Comparison of ENCODE assay signal across 8 mouse cellular contexts in genomic region chr15:102280623-102281022, GRCm38 (mm10). TPM values are rescaled to one million over a fixed set of nuclear protein-coding genes. Genes with fewer than 3 reads are reported as not detected.
DNase-seq lines count a peak whose midpoint lies in the region; ATAC-seq and TF ChIP-seq lines count a peak whose summit lies in the region.

No protein-coding gene starts in this region.

- H3K27me3 ChIP-seq in forebrain, embryonic 12.5 days: no peaks in the 10 kb centered on the region
- no peaks in the 10 kb centered on the region for H3K27me3 ChIP-seq in forebrain, embryonic 16.5 days (replicated peaks; ENCODE audit: control insufficient read depth, insufficient read depth, low read length)
- no peaks in the 10 kb centered on the region for H3K27me3 ChIP-seq in midbrain, embryonic 10.5 days (ENCODE audit: low read depth, poor library complexity, severe bottlenecking)
- H3K27me3 ChIP-seq in midbrain, embryonic 11.5 days (ENCODE audit: control insufficient read depth, insufficient read depth, low read length): no peaks in the 10 kb centered on the region
- no peaks in the 10 kb centered on the region for H3K27me3 ChIP-seq in limb, embryonic 15.5 days
- no peaks in the 10 kb centered on the region for H3K27me3 ChIP-seq in stomach, postnatal 0 days (ENCODE audit: control insufficient read depth, insufficient read depth, low read length)

- H3K4me1 ChIP-seq in forebrain, embryonic 12.5 days: peaks cover 18% of the 10 kb centered on the region
- peaks cover 15% of the 10 kb centered on the region for H3K4me1 ChIP-seq in forebrain, embryonic 16.5 days (replicated peaks; ENCODE audit: control insufficient read depth, insufficient read depth, low read length)
- peaks cover 24% of the 10 kb centered on the region for H3K4me1 ChIP-seq in midbrain, embryonic 10.5 days
- peaks cover 11% of the 10 kb centered on the region for H3K4me1 ChIP-seq in midbrain, embryonic 11.5 days (ENCODE audit: control insufficient read depth, insufficient read depth, low read length)
- H3K4me1 ChIP-seq in limb, embryonic 15.5 days: peaks cover 20% of the 10 kb centered on the region
- peaks cover 9% of the 10 kb centered on the region; the same call in 1 of the 2 replicates for H3K4me1 ChIP-seq in stomach, postnatal 0 days (replicated peaks; ENCODE audit: control insufficient read depth, insufficient read depth)

- H3K27ac ChIP-seq in forebrain, embryonic 12.5 days: no peak overlapping the region
- no peak overlapping the region for H3K27ac ChIP-seq in forebrain, embryonic 16.5 days (ENCODE audit: low read length)
- no peak overlapping the region for H3K27ac ChIP-seq in midbrain, embryonic 10.5 days (replicated peaks)
- H3K27ac ChIP-seq in midbrain, embryonic 11.5 days (ENCODE audit: low read depth, low read length): no peak overlapping the region
- peak overlapping the region; percentile 92; the same call in 1 of the 2 replicates for H3K27ac ChIP-seq in limb, embryonic 15.5 days
- no peak overlapping the region; the same call in 1 of the 2 replicates for H3K27ac ChIP-seq in stomach, postnatal 0 days (replicated peaks)

- peak overlapping the region; percentile 92 for H3K4me3 ChIP-seq in forebrain, embryonic 12.5 days (replicated peaks)
- H3K4me3 ChIP-seq in forebrain, embryonic 16.5 days (replicated peaks; ENCODE audit: low read length): no peak overlapping the region
- H3K4me3 ChIP-seq in midbrain, embryonic 10.5 days: peak overlapping the region; percentile 95
- H3K4me3 ChIP-seq in midbrain, embryonic 11.5 days (ENCODE audit: low read depth, low read length): no peak overlapping the region; the same call in 1 of the 2 replicates
- H3K4me3 ChIP-seq in limb, embryonic 15.5 days: peak overlapping the region; percentile 93
- no peak overlapping the region for H3K4me3 ChIP-seq in stomach, postnatal 0 days (ENCODE audit: low read depth, low read length)

- TF ChIP-seq CTCF in stomach, postnatal 0 days (IDR thresholded peaks at IDR 0.05; ENCODE audit: low read depth): no peak

- DNase-seq in midbrain, embryonic 10.5 days (ENCODE audit: low spot score): no peak
- DNase-seq in midbrain, embryonic 11.5 days (ENCODE audit: low spot score, missing footprints): no peak
- no peak for DNase-seq in stomach, postnatal 0 days (ENCODE audit: low spot score)
- no peak for DNase-seq in T-cell, adult 2 months (ENCODE audit: low spot score)
- DNase-seq in B cell, adult 2 months: no peak

- H3K4me2 ChIP-seq in forebrain, embryonic 12.5 days: peak overlapping the region; percentile 93
- H3K4me2 ChIP-seq in forebrain, embryonic 16.5 days (ENCODE audit: low read length): no peak overlapping the region
- no peak overlapping the region; the same call in 1 of the 2 replicates for H3K4me2 ChIP-seq in midbrain, embryonic 11.5 days
- H3K4me2 ChIP-seq in limb, embryonic 15.5 days: peak overlapping the region; percentile 61
- peak overlapping the region; percentile 74; the same call in 1 of the 2 replicates for H3K4me2 ChIP-seq in stomach, postnatal 0 days (replicated peaks; ENCODE audit: low read depth)

- no peaks in the 10 kb centered on the region for H3K9me3 ChIP-seq in forebrain, embryonic 12.5 days
- no peaks in the 10 kb centered on the region for H3K9me3 ChIP-seq in forebrain, embryonic 16.5 days (ENCODE audit: control insufficient read depth, low read length)
- no peaks in the 10 kb centered on the region for H3K9me3 ChIP-seq in midbrain, embryonic 10.5 days (replicated peaks)
- H3K9me3 ChIP-seq in midbrain, embryonic 11.5 days (ENCODE audit: control insufficient read depth, low read length): no peaks in the 10 kb centered on the region
- no peaks in the 10 kb centered on the region for H3K9me3 ChIP-seq in limb, embryonic 15.5 days
- H3K9me3 ChIP-seq in stomach, postnatal 0 days (ENCODE audit: control insufficient read depth, low read length): no peaks in the 10 kb centered on the region

- TF ChIP-seq EP300 in stomach, postnatal 0 days (optimal IDR thresholded peaks at IDR 0.05): no peak

- H3K9ac ChIP-seq in forebrain, embryonic 12.5 days: 0 out of 2 replicates have a peak overlapping the region, but pooled peaks have one; percentile 88
- no peak overlapping the region for H3K9ac ChIP-seq in forebrain, embryonic 16.5 days (replicated peaks; ENCODE audit: low read depth, low read length)
- no peak overlapping the region for H3K9ac ChIP-seq in midbrain, embryonic 11.5 days (ENCODE audit: low read length)
- no peak overlapping the region for H3K9ac ChIP-seq in limb, embryonic 15.5 days
- H3K9ac ChIP-seq in stomach, postnatal 0 days (ENCODE audit: low read length): no peak overlapping the region

- WGBS in forebrain, embryonic 12.5 days: 98% methylated on average over 19 of the region's 19 CpGs
- 95% methylated on average over 19 of the region's 19 CpGs for WGBS in forebrain, embryonic 16.5 days
- WGBS in midbrain, embryonic 10.5 days: 97% methylated on average over 19 of the region's 19 CpGs
- WGBS in midbrain, embryonic 11.5 days: 95% methylated on average over 19 of the region's 19 CpGs
- WGBS in limb, embryonic 15.5 days: 93% methylated on average over 19 of the region's 19 CpGs
- 95% methylated on average over 18 of the region's 19 CpGs for WGBS in stomach, postnatal 0 days

- peaks cover 18% of the 10 kb centered on the region for H3K36me3 ChIP-seq in forebrain, embryonic 12.5 days (replicated peaks)
- peaks cover 8% of the 10 kb centered on the region for H3K36me3 ChIP-seq in forebrain, embryonic 16.5 days (ENCODE audit: control insufficient read depth, insufficient read depth)
- peaks cover 27% of the 10 kb centered on the region for H3K36me3 ChIP-seq in midbrain, embryonic 10.5 days
- H3K36me3 ChIP-seq in midbrain, embryonic 11.5 days (ENCODE audit: control insufficient read depth, insufficient read depth, low read length): peaks cover 10% of the 10 kb centered on the region
- H3K36me3 ChIP-seq in limb, embryonic 15.5 days: peaks cover 20% of the 10 kb centered on the region
- peaks cover 7% of the 10 kb centered on the region; the same call in 1 of the 2 replicates for H3K36me3 ChIP-seq in stomach, postnatal 0 days (ENCODE audit: control insufficient read depth, insufficient read depth, low read length)

- no peak for ATAC-seq in forebrain, embryonic 12.5 days (ENCODE audit: low FRiP score)
- no peak for ATAC-seq in forebrain, embryonic 16.5 days
- ATAC-seq in midbrain, embryonic 11.5 days (ENCODE audit: low FRiP score): no peak
- ATAC-seq in limb, embryonic 15.5 days (ENCODE audit: insufficient number of reproducible peaks, low FRiP score, low TSS enrichment, low read depth): no peak
- ATAC-seq in stomach, postnatal 0 days (ENCODE audit: low FRiP score, low TSS enrichment): no peak

RNA-seq across cellular contexts. Expression of gene Mfsd5, which starts 1.4 kb away (rescaled TPM):
- polyA plus RNA-seq in forebrain, embryonic 12.5 days (2016; fragmentation: Nextera tagmentation; extraction: Ambion mirVana): 48.9 and 50.5 TPM in 2 replicates
- 50.6 and 52.8 TPM in 2 replicates for polyA plus RNA-seq in forebrain, embryonic 16.5 days (2015; fragmentation: Nextera tagmentation; extraction: Ambion mirVana)
- 59.2 and 63.2 TPM in 2 replicates for polyA plus RNA-seq in midbrain, embryonic 10.5 days (2016; fragmentation: Nextera tagmentation; extraction: Ambion mirVana)
- 50.8 and 53.0 TPM in 2 replicates for polyA plus RNA-seq in midbrain, embryonic 11.5 days (2014; fragmentation: Nextera tagmentation; extraction: Ambion mirVana)
- 100.0 and 103 TPM in 2 replicates for polyA plus RNA-seq in limb, embryonic 15.5 days (2015; fragmentation: Nextera tagmentation; extraction: Ambion mirVana)
- 81.6 and 83.6 TPM in 2 replicates for polyA plus RNA-seq in stomach, postnatal 0 days (2015; fragmentation: Nextera tagmentation; extraction: Ambion mirVana)

RNA-seq across cellular contexts. Expression of gene Gm9918, which starts 10.3 kb away (rescaled TPM):
- polyA plus RNA-seq in forebrain, embryonic 12.5 days (2016; fragmentation: Nextera tagmentation; extraction: Ambion mirVana): 0.09 and 0.17 TPM in 2 replicates
- 0.11 TPM in 1 of 2 replicates, not detected in the other for polyA plus RNA-seq in forebrain, embryonic 16.5 days (2015; fragmentation: Nextera tagmentation; extraction: Ambion mirVana)
- polyA plus RNA-seq in midbrain, embryonic 10.5 days (2016; fragmentation: Nextera tagmentation; extraction: Ambion mirVana): 0.35 and 0.41 TPM in 2 replicates
- 0.15 and 0.23 TPM in 2 replicates for polyA plus RNA-seq in midbrain, embryonic 11.5 days (2014; fragmentation: Nextera tagmentation; extraction: Ambion mirVana)
- polyA plus RNA-seq in limb, embryonic 15.5 days (2015; fragmentation: Nextera tagmentation; extraction: Ambion mirVana): 0.79 and 0.83 TPM in 2 replicates
- 0.10 and 0.12 TPM in 2 replicates for polyA plus RNA-seq in stomach, postnatal 0 days (2015; fragmentation: Nextera tagmentation; extraction: Ambion mirVana)

RNA-seq across cellular contexts. Expression of gene Espl1, which starts 15.4 kb away (rescaled TPM):
- 36.9 and 42.3 TPM in 2 replicates for polyA plus RNA-seq in forebrain, embryonic 12.5 days (2016; fragmentation: Nextera tagmentation; extraction: Ambion mirVana)
- polyA plus RNA-seq in forebrain, embryonic 16.5 days (2015; fragmentation: Nextera tagmentation; extraction: Ambion mirVana): 10.9 and 11.7 TPM in 2 replicates
- 47.4 and 54.4 TPM in 2 replicates for polyA plus RNA-seq in midbrain, embryonic 10.5 days (2016; fragmentation: Nextera tagmentation; extraction: Ambion mirVana)
- 29.4 and 33.3 TPM in 2 replicates for polyA plus RNA-seq in midbrain, embryonic 11.5 days (2014; fragmentation: Nextera tagmentation; extraction: Ambion mirVana)
- 17.7 and 19.5 TPM in 2 replicates for polyA plus RNA-seq in limb, embryonic 15.5 days (2015; fragmentation: Nextera tagmentation; extraction: Ambion mirVana)
- 2.2 and 4.0 TPM in 2 replicates for polyA plus RNA-seq in stomach, postnatal 0 days (2015; fragmentation: Nextera tagmentation; extraction: Ambion mirVana)

RNA-seq across cellular contexts. Expression of gene Rarg, which starts 23.3 kb away (rescaled TPM):
- polyA plus RNA-seq in forebrain, embryonic 12.5 days (2016; fragmentation: Nextera tagmentation; extraction: Ambion mirVana): 13.1 and 16.7 TPM in 2 replicates
- 6.4 and 8.0 TPM in 2 replicates for polyA plus RNA-seq in forebrain, embryonic 16.5 days (2015; fragmentation: Nextera tagmentation; extraction: Ambion mirVana)
- 14.3 and 16.2 TPM in 2 replicates for polyA plus RNA-seq in midbrain, embryonic 10.5 days (2016; fragmentation: Nextera tagmentation; extraction: Ambion mirVana)
- 10.1 and 10.5 TPM in 2 replicates for polyA plus RNA-seq in midbrain, embryonic 11.5 days (2014; fragmentation: Nextera tagmentation; extraction: Ambion mirVana)
- polyA plus RNA-seq in limb, embryonic 15.5 days (2015; fragmentation: Nextera tagmentation; extraction: Ambion mirVana): 120 and 128 TPM in 2 replicates
- polyA plus RNA-seq in stomach, postnatal 0 days (2015; fragmentation: Nextera tagmentation; extraction: Ambion mirVana): 27.2 and 34.6 TPM in 2 replicates

RNA-seq across cellular contexts. Expression of gene Pfdn5, which starts 45.3 kb away (rescaled TPM):
- polyA plus RNA-seq in forebrain, embryonic 12.5 days (2016; fragmentation: Nextera tagmentation; extraction: Ambion mirVana): 352 and 355 TPM in 2 replicates
- polyA plus RNA-seq in forebrain, embryonic 16.5 days (2015; fragmentation: Nextera tagmentation; extraction: Ambion mirVana): 429 and 443 TPM in 2 replicates
- polyA plus RNA-seq in midbrain, embryonic 10.5 days (2016; fragmentation: Nextera tagmentation; extraction: Ambion mirVana): 335 and 345 TPM in 2 replicates
- polyA plus RNA-seq in midbrain, embryonic 11.5 days (2014; fragmentation: Nextera tagmentation; extraction: Ambion mirVana): 404 and 408 TPM in 2 replicates
- 314 and 380 TPM in 2 replicates for polyA plus RNA-seq in limb, embryonic 15.5 days (2015; fragmentation: Nextera tagmentation; extraction: Ambion mirVana)
- 321 and 336 TPM in 2 replicates for polyA plus RNA-seq in stomach, postnatal 0 days (2015; fragmentation: Nextera tagmentation; extraction: Ambion mirVana)

Comparison
In these comparisons a context has a peak if more than half of its experiments do, and no peak if none do; other contexts are left out.
1. H3K4me2 ChIP-seq: peak in forebrain, embryonic 12.5 days (single experiment), limb, embryonic 15.5 days (single experiment) and stomach, postnatal 0 days (single experiment); none in forebrain, embryonic 16.5 days (single experiment) and midbrain, embryonic 11.5 days (single experiment).
2. H3K4me3 ChIP-seq: peak in forebrain, embryonic 12.5 days (single experiment), midbrain, embryonic 10.5 days (single experiment) and limb, embryonic 15.5 days (single experiment); none in forebrain, embryonic 16.5 days (single experiment), midbrain, embryonic 11.5 days (single experiment) and stomach, postnatal 0 days (single experiment).